Comparison of ENCODE assay signal across 8 mouse cellular contexts in the genomic region with DNA sequence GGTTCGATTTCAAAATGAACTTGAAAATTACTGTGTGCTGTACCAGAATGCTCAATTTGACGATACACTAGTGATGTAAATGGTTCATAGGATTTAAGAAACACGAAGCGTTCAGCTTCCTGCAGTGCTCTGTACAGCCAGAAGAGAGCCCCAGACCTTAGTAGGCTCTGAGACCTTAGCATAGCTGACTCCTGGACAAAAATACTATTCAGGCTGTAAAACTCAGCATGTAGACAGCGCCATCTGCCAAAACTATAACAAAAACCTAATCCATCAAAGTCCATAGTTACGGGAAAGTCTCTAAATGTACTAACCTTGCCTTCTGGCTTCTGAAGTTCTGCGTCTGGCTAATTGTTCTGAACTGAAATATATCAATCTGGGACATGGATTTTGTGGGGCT. TPM values are rescaled to one million over a fixed set of nuclear protein-coding genes. Genes with fewer than 3 reads are reported as not detected.
A peak's percentile ranks its signal among the peaks of the same experiment; 100 is the strongest.
DNase-seq lines count a peak whose midpoint lies in the region; ATAC-seq lines count a peak whose summit lies in the region.

No protein-coding gene starts in this region.

- H3K9me3 ChIP-seq in heart, embryonic 11.5 days (replicated peaks; ENCODE audit: control insufficient read depth, low read length): no peaks in the 10 kb centered on the region
- H3K9me3 ChIP-seq in kidney, embryonic 14.5 days (ENCODE audit: control insufficient read depth, low read length): no peaks in the 10 kb centered on the region
- H3K9me3 ChIP-seq in stomach, embryonic 14.5 days (ENCODE audit: control insufficient read depth, low read depth, low read length): no peaks in the 10 kb centered on the region

- H3K27me3 ChIP-seq in heart, embryonic 11.5 days (ENCODE audit: control insufficient read depth, insufficient read depth, low read length): no peaks in the 10 kb centered on the region
- H3K27me3 ChIP-seq in kidney, embryonic 14.5 days (ENCODE audit: control insufficient read depth, insufficient read depth, low read length): no peaks in the 10 kb centered on the region
- H3K27me3 ChIP-seq in stomach, embryonic 14.5 days (ENCODE audit: control insufficient read depth, insufficient read depth, low read length): no peaks in the 10 kb centered on the region

- no peak overlapping the region for H3K27ac ChIP-seq in heart, embryonic 11.5 days (ENCODE audit: low read depth, low read length)
- no peak overlapping the region for H3K27ac ChIP-seq in kidney, embryonic 14.5 days (ENCODE audit: low read depth, low read length)
- H3K27ac ChIP-seq in stomach, embryonic 14.5 days (ENCODE audit: low read length): no peak overlapping the region

- H3K9ac ChIP-seq in heart, embryonic 11.5 days (ENCODE audit: low read depth, low read length): no peak overlapping the region
- H3K9ac ChIP-seq in kidney, embryonic 14.5 days (ENCODE audit: low read depth, low read length): peak overlapping the region; percentile 19; the same call in 1 of the 2 replicates
- H3K9ac ChIP-seq in stomach, embryonic 14.5 days (replicated peaks; ENCODE audit: low read depth, low read length): 0 out of 2 replicates have a peak overlapping the region, but pooled peaks have one; percentile 57

- H3K4me1 ChIP-seq in heart, embryonic 11.5 days (ENCODE audit: control insufficient read depth, insufficient read depth, low read length): no peaks in the 10 kb centered on the region
- H3K4me1 ChIP-seq in kidney, embryonic 14.5 days (ENCODE audit: control insufficient read depth, insufficient read depth, low read length): peaks cover 12% of the 10 kb centered on the region; the same call in 1 of the 2 replicates
- H3K4me1 ChIP-seq in stomach, embryonic 14.5 days (ENCODE audit: control insufficient read depth, insufficient read depth, low read length): peaks cover 4% of the 10 kb centered on the region; the same call in 1 of the 2 replicates

- peak overlapping the region; percentile 61 for H3K4me2 ChIP-seq in heart, embryonic 11.5 days
- peak overlapping the region; percentile 52 for H3K4me2 ChIP-seq in kidney, embryonic 14.5 days (replicated peaks; ENCODE audit: low read depth, low read length)
- peak overlapping the region; percentile 69 for H3K4me2 ChIP-seq in stomach, embryonic 14.5 days (replicated peaks; ENCODE audit: low read depth, low read length)

- peak overlapping the region; percentile 64 for H3K4me3 ChIP-seq in heart, embryonic 11.5 days (ENCODE audit: low read depth, low read length)
- H3K4me3 ChIP-seq in kidney, embryonic 14.5 days (ENCODE audit: low read length): peak overlapping the region; percentile 78
- peak overlapping the region; percentile 70 for H3K4me3 ChIP-seq in stomach, embryonic 14.5 days (ENCODE audit: low read depth, low read length)

- WGBS in heart, embryonic 11.5 days (ENCODE audit: insufficient replicate concordance): 25% methylated on average over 7 of the region's 7 CpGs
- WGBS in kidney, embryonic 14.5 days: 29% methylated on average over 7 of the region's 7 CpGs
- WGBS in stomach, embryonic 14.5 days: 25% methylated on average over 7 of the region's 7 CpGs

- peak; percentile 40 to 47 for DNase-seq in B cell, adult 2 months
- DNase-seq in CD8-positive naive resting alpha-beta T cell, adult 2 months (ENCODE audit: low read depth in 2 of 2, low spot score in 2 of 2): peak; percentile 30 to 33
- peak; percentile 61 for DNase-seq in lung, postnatal 36 days
- no peak for DNase-seq in urinary bladder, postnatal 14 days (ENCODE audit: low spot score)

- no peaks in the 10 kb centered on the region for H3K36me3 ChIP-seq in heart, embryonic 11.5 days (ENCODE audit: control insufficient read depth, insufficient read depth, low read length)
- H3K36me3 ChIP-seq in kidney, embryonic 14.5 days (ENCODE audit: control insufficient read depth, insufficient read depth, low read length): no peaks in the 10 kb centered on the region
- no peaks in the 10 kb centered on the region for H3K36me3 ChIP-seq in stomach, embryonic 14.5 days (ENCODE audit: control insufficient read depth, insufficient read depth, low read length)

- ATAC-seq in common myeloid progenitor, adult 5-6 weeks (replicated peaks; ENCODE audit: low read depth, poor library complexity, severe bottlenecking): peak; percentile 72
- no peak for ATAC-seq in heart, embryonic 11.5 days (replicated peaks; ENCODE audit: insufficient number of reproducible peaks, low FRiP score, low TSS enrichment)
- peak; percentile 67; the same call in 1 of the 2 replicates for ATAC-seq in kidney, embryonic 14.5 days (ENCODE audit: low FRiP score, low TSS enrichment)
- peak; percentile 50; the same call in 1 of the 2 replicates for ATAC-seq in stomach, embryonic 14.5 days (ENCODE audit: insufficient number of reproducible peaks, insufficient read depth, low FRiP score, low read depth)

RNA-seq across cellular contexts. Expression of a gene that starts 0.6 kb away (rescaled TPM):
- 10.4 and 11.4 TPM in 2 replicates for total RNA-seq in common myeloid progenitor, adult 5-6 weeks (2017)
- polyA plus RNA-seq in heart, embryonic 11.5 days (2014; fragmentation: Nextera tagmentation; extraction: Ambion mirVana): 5.9 and 7.8 TPM in 2 replicates
- 7.4 and 9.0 TPM in 2 replicates for polyA plus RNA-seq in kidney, embryonic 14.5 days (2014; fragmentation: Nextera tagmentation; extraction: Ambion mirVana)
- polyA plus RNA-seq in stomach, embryonic 14.5 days (2014; fragmentation: Nextera tagmentation; extraction: Ambion mirVana): 10.1 and 16.1 TPM in 2 replicates

RNA-seq across cellular contexts. Expression of a gene that starts 33.4 kb away (rescaled TPM):
- total RNA-seq in common myeloid progenitor, adult 5-6 weeks (2017): not detected in 2 replicates
- 0.26 TPM in 1 of 2 replicates, not detected in the other for polyA plus RNA-seq in heart, embryonic 11.5 days (2014; fragmentation: Nextera tagmentation; extraction: Ambion mirVana)
- polyA plus RNA-seq in kidney, embryonic 14.5 days (2014; fragmentation: Nextera tagmentation; extraction: Ambion mirVana): not detected in 2 replicates
- polyA plus RNA-seq in stomach, embryonic 14.5 days (2014; fragmentation: Nextera tagmentation; extraction: Ambion mirVana): not detected in 2 replicates
